Mouse (Mus musculus) neural tube, embryonic 12.5 days (tissue): ENCODE data around the gene Myo15. TPM values are rescaled to one million over a fixed set of nuclear protein-coding genes. Genes with fewer than 3 reads are reported as not detected.
"Not testable (repeated sequence)": the region's sequence is repeated elsewhere in the genome, so short reads cannot be mapped to it uniquely, and the experiment has no call there.

Source experiments
- ATAC-seq: fragments of 200-750 bp; cut with Nextera tagmentation; 2 replicates; pipeline ENCODE4 v1.8.0; 2017; ENCODE audit warnings: low read depth, mild to moderate bottlenecking, moderate TSS enrichment, moderate library complexity; ENCODE audit not compliant: low FRiP score
- H3K27ac ChIP-seq: fragments of 300-500 bp; sonication (generic); 2 replicates; pipeline ENCODE4 v1.5.1; 2016
- H3K27me3 ChIP-seq: fragments of 300-500 bp; sonication (generic); replicated peaks from 2 replicates; pipeline ENCODE4 v1.6.1; 2016; ENCODE audit warnings: mild to moderate bottlenecking
- H3K36me3 ChIP-seq: fragments of 300-500 bp; sonication (generic); 2 replicates; pipeline ENCODE4 v1.6.1; 2016; ENCODE audit warnings: mild to moderate bottlenecking
- H3K4me1 ChIP-seq: fragments of 300-500 bp; sonication (generic); 2 replicates; pipeline ENCODE4 v1.6.1; 2016
- H3K4me2 ChIP-seq: fragments of 300-500 bp; sonication (generic); replicated peaks from 2 replicates; pipeline ENCODE4 v1.6.1; 2016; ENCODE audit warnings: mild to moderate bottlenecking
- H3K4me3 ChIP-seq: fragments of 300-500 bp; sonication (generic); 2 replicates; pipeline ENCODE4 v1.5.1; 2016
- H3K9ac ChIP-seq: fragments of 300-500 bp; sonication (generic); 2 replicates; pipeline ENCODE4 v1.6.1; 2016; ENCODE audit warnings: mild to moderate bottlenecking
- H3K9me3 ChIP-seq: fragments of 300-500 bp; sonication (generic); 2 replicates; pipeline ENCODE4 v1.6.1; 2016; ENCODE audit warnings: mild to moderate bottlenecking
- WGBS: fragments of 180-500 bp; shearing (Covaris S2); methylation state at CpG from one replicate; pipeline ENCODE4 v1.1.7; 2016; 5-methylcytosine and 5-hydroxymethylcytosine counted together
- polyA plus RNA-seq: library from polyadenylated mRNA; unstranded; fragments of >200 nt; fragmentation: Nextera tagmentation; extraction: Ambion mirVana; gene quantifications from 2 replicates; pipeline ENCODE4 v1.2.1, GENCODE M21; 2016

The Myo15 gene
- polyA plus RNA-seq, 1 experiment from 2014 or later = 0.05 TPM

DNA sequence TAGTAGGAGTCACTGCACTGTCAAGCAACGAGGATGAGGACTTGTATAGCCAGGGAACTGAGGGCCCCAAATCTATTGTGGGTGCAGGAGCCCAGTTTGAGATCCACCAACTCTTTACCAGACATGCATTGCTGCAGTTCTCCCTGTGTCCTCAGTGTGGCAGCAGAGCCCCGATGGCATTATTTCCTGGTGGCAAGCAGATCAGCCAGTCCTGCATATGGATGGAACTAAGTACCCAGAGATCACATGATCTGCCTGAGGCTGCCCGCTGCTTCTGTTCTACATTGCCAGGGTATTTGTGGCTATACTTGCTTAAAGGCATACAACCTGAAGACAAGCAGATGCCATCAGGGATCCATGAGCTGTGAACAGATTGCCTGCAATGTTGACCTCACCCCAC lies 90.2 kb downstream of the Myo15 start:
- Histone ChIP-seq H3K36me3 (peaks cover 29% of the 10 kb centered on the region), H3K9ac (no peak overlapping the region), H3K4me3 (no peak overlapping the region), H3K4me1 (no peaks in the 10 kb centered on the region), H3K27ac (no peak overlapping the region), H3K27me3 (no peaks in the 10 kb centered on the region), H3K4me2 (no peak overlapping the region), H3K9me3 (no peaks in the 10 kb centered on the region)
- WGBS = 8% methylated on average over 3 of the region's 3 CpGs
- ATAC-seq = no peak

- H3K4me2 ChIP-seq, H3K4me1 ChIP-seq, H3K36me3 ChIP-seq, H3K4me3 ChIP-seq, ATAC-seq, H3K27ac ChIP-seq, H3K9me3 ChIP-seq, H3K27me3 ChIP-seq, H3K9ac ChIP-seq: not testable (repeated sequence)
- WGBS = 81% methylated on average over 11 of the region's 12 CpGs
These were observed 104.9 kb downstream of the Myo15 start for GRCm38 (mm10) chr11:60574006-60574405.

Other genes starting within 250 kb of the Myo15 start
- 50.0 and 50.9 TPM in 2 replicates for gene Srebf1, start 246.8 kb upstream of the Myo15 start, polyA plus RNA-seq
- 43.3 and 46.7 TPM in 2 replicates for gene Tom1l2, start 116.4 kb upstream of the Myo15 start, polyA plus RNA-seq
- gene Drc3, start 116.0 kb upstream of the Myo15 start, polyA plus RNA-seq = 1.9 and 2.6 TPM in 2 replicates
- 24.4 and 25.5 TPM in 2 replicates for gene Gid4, start 52.2 kb upstream of the Myo15 start, polyA plus RNA-seq
- gene Atpaf2, start 50.9 kb upstream of the Myo15 start, polyA plus RNA-seq = 36.5 and 39.9 TPM in 2 replicates
- gene Drg2, start 14.7 kb upstream of the Myo15 start, polyA plus RNA-seq = 103 TPM in 2 replicates
- gene Alkbh5, start 67.0 kb downstream of the Myo15 start, polyA plus RNA-seq = 28.5 and 34.9 TPM in 2 replicates
- 99.8 and 101 TPM in 2 replicates for gene Llgl1, start 230.4 kb downstream of the Myo15 start, polyA plus RNA-seq